Mouse (Mus musculus): ENCODE data around the gene Rap1gds1.

DNA sequence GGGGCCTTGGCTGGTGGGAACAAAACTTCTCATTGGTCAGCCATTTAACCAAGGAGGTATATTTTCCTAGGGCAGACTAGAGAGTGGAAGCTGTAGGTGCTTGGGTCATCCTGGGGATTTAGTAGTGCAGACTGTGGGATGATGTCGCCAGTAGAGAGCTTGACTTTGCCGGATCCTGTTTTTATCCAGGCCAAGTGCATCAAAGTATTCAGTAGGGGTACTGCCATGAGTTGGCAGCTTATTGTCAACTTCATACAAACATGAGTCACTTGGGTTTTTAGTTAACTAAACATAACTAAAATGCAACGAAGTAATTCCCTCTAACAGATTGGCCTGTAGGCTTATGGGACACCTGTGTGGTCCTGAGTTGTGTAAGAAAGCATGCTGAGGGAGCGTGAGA is 158.4 kb downstream of the Rap1gds1 start:
- TF ChIP-seq POLR2A (IDR thresholded peaks at IDR 0.05; ENCODE audit: borderline replicate concordance, control insufficient read depth, low read depth, low read length) (no peak), CTCF (IDR thresholded peaks at IDR 0.05; ENCODE audit: control insufficient read depth, insufficient read depth, low read length) (no peak)

Measured in bone marrow, adult 2 months (tissue).